Mouse (Mus musculus): ENCODE results near the gene Gm9803.

GRCm38 (mm10) chr10:43475376-43475775, 48.5 kb upstream of the Gm9803 start:
- TF ChIP-seq CTCF (conservative IDR thresholded peaks at IDR 0.05; ENCODE audit: low read length) (peak; percentile 74), NANOG (IDR thresholded peaks at IDR 0.05; ENCODE audit: borderline replicate concordance, low read length) (no peak), POU5F1 (IDR thresholded peaks at IDR 0.05; ENCODE audit: borderline replicate concordance, low read length) (no peak)
